Mouse (Mus musculus) testis, adult 2 months (tissue): ENCODE results near the gene Gdpd1.

Source experiments
- CTCF ChIP-seq: fragments of 200-500 bp; IDR thresholded peaks from 2 replicates; pipeline ENCODE4 v1.5.1; 2012; ENCODE audit warnings: low read depth, mild to moderate bottlenecking, inconsistent platforms, low read length, moderate library complexity; ENCODE audit not compliant: control insufficient read depth, insufficient read depth, insufficient replicate concordance
- POLR2A ChIP-seq: fragments of 200-500 bp; IDR thresholded peaks from 2 replicates; pipeline ENCODE4 v1.6.1; 2012; ENCODE audit warnings: low read depth, mild to moderate bottlenecking, inconsistent platforms, low read length, moderate library complexity; ENCODE audit not compliant: control insufficient read depth

GRCm38 (mm10) chr11:87087142-87087541 lies 13.3 kb upstream of the Gdpd1 start:
- TF ChIP-seq CTCF (no peak), POLR2A (no peak)
